Comparison of ENCODE assay signal across 7 mouse cellular contexts in the genomic region with DNA sequence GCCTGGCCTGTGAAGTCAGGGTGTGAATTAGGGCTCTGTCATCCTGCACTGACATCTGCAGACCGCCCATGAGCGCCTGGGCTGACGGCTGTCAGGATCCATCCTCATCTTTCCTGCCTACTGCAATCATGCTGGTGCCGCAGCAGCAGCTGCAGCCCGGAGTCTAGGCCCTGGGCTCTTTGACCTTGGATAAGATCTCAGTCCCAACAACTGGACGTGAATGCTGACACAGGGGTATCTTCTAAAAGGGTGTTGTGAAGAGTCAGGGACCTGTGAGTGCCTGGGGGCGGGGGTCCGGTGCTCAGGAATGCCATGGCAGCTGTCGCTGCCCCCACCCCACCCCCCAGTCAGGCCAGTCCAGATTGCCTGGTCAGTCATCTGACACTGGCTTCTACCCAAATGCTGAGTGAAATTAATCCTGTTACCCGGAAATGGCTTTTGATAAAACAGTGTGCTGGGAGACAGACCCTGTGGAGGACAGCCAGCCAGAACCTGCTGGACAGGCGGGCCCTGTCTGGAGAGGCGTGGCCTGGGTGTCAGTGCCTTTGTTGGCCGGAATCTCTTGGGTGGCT. TPM values are rescaled to one million over a fixed set of nuclear protein-coding genes. Genes with fewer than 3 reads are reported as not detected.
A peak's percentile ranks its signal among the peaks of the same experiment; 100 is the strongest.
DNase-seq lines count a peak whose midpoint lies in the region; ATAC-seq lines count a peak whose summit lies in the region.

No protein-coding gene starts in this region.

- H3K9ac ChIP-seq in lung, embryonic 16.5 days (ENCODE audit: low read length), result peak overlapping the region; percentile 24; the same call in 1 of the 2 replicates
- no peak overlapping the region for H3K9ac ChIP-seq in stomach, embryonic 15.5 days

- peaks cover 43% of the 10 kb centered on the region for H3K4me1 ChIP-seq in lung, embryonic 16.5 days (replicated peaks; ENCODE audit: control insufficient read depth, insufficient read depth, low read length)
- H3K4me1 ChIP-seq in stomach, embryonic 15.5 days, result peaks cover 71% of the 10 kb centered on the region

- no peaks in the 10 kb centered on the region for H3K27me3 ChIP-seq in lung, embryonic 16.5 days (ENCODE audit: control insufficient read depth, insufficient read depth, low read depth, low read length)
- no peaks in the 10 kb centered on the region for H3K27me3 ChIP-seq in stomach, embryonic 15.5 days (replicated peaks)

- DNase-seq in adrenal gland, postnatal 14 days, result peak; percentile 81
- peak; percentile 85 for DNase-seq in embryo, embryonic 10.5 days (ENCODE audit: low spot score)
- peak; percentile 87 for DNase-seq in heart, adult 8-10 months (ENCODE audit: low spot score)
- peak; percentile 83 to 91 for DNase-seq in kidney, adult 8-10 months
- no peak for DNase-seq in frontal cortex, postnatal 10 days (ENCODE audit: low spot score in 2 of 2)

- H3K4me3 ChIP-seq in lung, embryonic 16.5 days (ENCODE audit: low read length), result 0 out of 2 replicates have a peak overlapping the region, but pooled peaks have one; percentile 7
- peak overlapping the region; percentile 2; the same call in 1 of the 2 replicates for H3K4me3 ChIP-seq in stomach, embryonic 15.5 days (replicated peaks)

- peak; percentile 94 for ATAC-seq in lung, embryonic 16.5 days (ENCODE audit: low read depth)
- ATAC-seq in stomach, embryonic 15.5 days (ENCODE audit: insufficient read depth, low FRiP score, low read depth), result peak; percentile 87

- no peaks in the 10 kb centered on the region for H3K9me3 ChIP-seq in lung, embryonic 16.5 days (ENCODE audit: control insufficient read depth, low read length)
- no peaks in the 10 kb centered on the region for H3K9me3 ChIP-seq in stomach, embryonic 15.5 days

- no peaks in the 10 kb centered on the region for H3K36me3 ChIP-seq in lung, embryonic 16.5 days (ENCODE audit: control insufficient read depth, insufficient read depth, low read length)
- H3K36me3 ChIP-seq in stomach, embryonic 15.5 days, result no peaks in the 10 kb centered on the region

- WGBS in lung, embryonic 16.5 days, result 3% methylated on average over 13 of the region's 13 CpGs
- 8% methylated on average over 13 of the region's 13 CpGs for WGBS in stomach, embryonic 15.5 days

- peak overlapping the region; percentile 88 for H3K27ac ChIP-seq in lung, embryonic 16.5 days (ENCODE audit: low read length)
- H3K27ac ChIP-seq in stomach, embryonic 15.5 days, result peak overlapping the region; percentile 94

- peak overlapping the region; percentile 46 for H3K4me2 ChIP-seq in lung, embryonic 16.5 days (ENCODE audit: low read depth, low read length)
- peak overlapping the region; percentile 44 for H3K4me2 ChIP-seq in stomach, embryonic 15.5 days

RNA-seq across cellular contexts. Expression of a gene that starts 23.4 kb away (rescaled TPM):
- 86.4 and 91.3 TPM in 2 replicates for total RNA-seq in adrenal gland, postnatal 14 days (2021)
- 10 to 100 TPM; 83.5 to 94.1 (median 89.2) TPM for total RNA-seq in heart, adult 8-10 months (2022)
- 24.7 and 26.9 TPM in 2 replicates for polyA plus RNA-seq in lung, embryonic 16.5 days (2015; fragmentation: Nextera tagmentation; extraction: Ambion mirVana)
- polyA plus RNA-seq in stomach, embryonic 15.5 days (2015; fragmentation: Nextera tagmentation; extraction: Ambion mirVana), result 43.7 and 48.2 TPM in 2 replicates

Comparison
In these comparisons a context has a peak if more than half of its experiments do, and no peak if none do; other contexts are left out.
1. DNase-seq: peak in adrenal gland, postnatal 14 days (single experiment), embryo, embryonic 10.5 days (single experiment), heart, adult 8-10 months (single experiment) and kidney, adult 8-10 months (2 of 2); none in frontal cortex, postnatal 10 days (0 of 2).